Mouse (Mus musculus): ENCODE results near the gene Echdc1. TPM values are rescaled to one million over a fixed set of nuclear protein-coding genes. Genes with fewer than 3 reads are reported as not detected.

Echdc1 gene
- total RNA-seq, 1 experiment from 2014 or later, result 71.0 TPM

Other genes starting within 250 kb of the Echdc1 start
- gene Soga3, start 169.3 kb upstream of the Echdc1 start, total RNA-seq (2021), result 4.9 and 7.9 TPM in 2 replicates
- gene Gm49353, start 114.2 kb upstream of the Echdc1 start, total RNA-seq (2021), result 0.86 TPM in 1 of 2 replicates, not detected in the other
- 3.5 and 3.6 TPM in 2 replicates for gene 9330159F19Rik, start 101.6 kb upstream of the Echdc1 start, total RNA-seq (2021)
- 46.9 and 49.9 TPM in 2 replicates for gene Rnf146, start 49.3 kb downstream of the Echdc1 start, total RNA-seq (2021)
- gene Rspo3, start 222.7 kb downstream of the Echdc1 start, total RNA-seq (2021), result 9.0 and 9.5 TPM in 2 replicates

All from adrenal gland, postnatal 14 days (tissue).